Mouse (Mus musculus) midbrain, embryonic 15.5 days (tissue): Measurements from ENCODE around the gene Mgat5. TPM values are rescaled to one million over a fixed set of nuclear protein-coding genes. Genes with fewer than 3 reads are reported as not detected.

Experiments
- ATAC-seq: fragments of 200-750 bp; cut with Nextera tagmentation; replicated peaks from 2 replicates; pipeline ENCODE4 v1.8.0; 2017; ENCODE audit warnings: moderate TSS enrichment
- H3K27ac ChIP-seq: fragments of 300-500 bp; sonication (generic); 2 replicates; pipeline ENCODE4 v1.5.1; 2015; ENCODE audit warnings: mild to moderate bottlenecking, inconsistent platforms
- H3K27me3 ChIP-seq: fragments of 300-500 bp; sonication (generic); replicated peaks from 2 replicates; pipeline ENCODE4 v1.6.1; 2015; ENCODE audit warnings: inconsistent platforms
- H3K36me3 ChIP-seq: fragments of 300-500 bp; sonication (generic); replicated peaks from 2 replicates; pipeline ENCODE4 v1.6.1; 2015; ENCODE audit warnings: inconsistent platforms
- H3K4me1 ChIP-seq: fragments of 300-500 bp; sonication (generic); 2 replicates; pipeline ENCODE4 v1.6.1; 2015; ENCODE audit warnings: inconsistent platforms
- H3K4me2 ChIP-seq: fragments of 300-500 bp; sonication (generic); 2 replicates; pipeline ENCODE4 v1.6.1; 2015; ENCODE audit warnings: inconsistent platforms, mild to moderate bottlenecking, moderate library complexity
- H3K4me3 ChIP-seq: fragments of 300-500 bp; sonication (generic); 2 replicates; pipeline ENCODE4 v1.5.1; 2015; ENCODE audit warnings: mild to moderate bottlenecking, inconsistent platforms
- H3K9ac ChIP-seq: fragments of 300-500 bp; sonication (generic); 2 replicates; pipeline ENCODE4 v1.6.1; 2015; ENCODE audit warnings: mild to moderate bottlenecking, inconsistent platforms
- H3K9me3 ChIP-seq: fragments of 300-500 bp; sonication (generic); 2 replicates; pipeline ENCODE4 v1.6.1; 2016; ENCODE audit warnings: inconsistent platforms
- WGBS: fragments of 180-500 bp; shearing (Covaris S2); methylation state at CpG from one replicate; pipeline ENCODE4 v1.1.7; 2015; ENCODE audit warnings: mixed read lengths; 5-methylcytosine and 5-hydroxymethylcytosine counted together
- polyA plus RNA-seq: library from polyadenylated mRNA; unstranded; fragments of >200 nt; fragmentation: Nextera tagmentation; extraction: Ambion mirVana; gene quantifications from 2 replicates; pipeline ENCODE4 v1.2.1, GENCODE M21; 2015

Mgat5 gene
- polyA plus RNA-seq, result 15.0 and 17.0 TPM in 2 replicates

DNA sequence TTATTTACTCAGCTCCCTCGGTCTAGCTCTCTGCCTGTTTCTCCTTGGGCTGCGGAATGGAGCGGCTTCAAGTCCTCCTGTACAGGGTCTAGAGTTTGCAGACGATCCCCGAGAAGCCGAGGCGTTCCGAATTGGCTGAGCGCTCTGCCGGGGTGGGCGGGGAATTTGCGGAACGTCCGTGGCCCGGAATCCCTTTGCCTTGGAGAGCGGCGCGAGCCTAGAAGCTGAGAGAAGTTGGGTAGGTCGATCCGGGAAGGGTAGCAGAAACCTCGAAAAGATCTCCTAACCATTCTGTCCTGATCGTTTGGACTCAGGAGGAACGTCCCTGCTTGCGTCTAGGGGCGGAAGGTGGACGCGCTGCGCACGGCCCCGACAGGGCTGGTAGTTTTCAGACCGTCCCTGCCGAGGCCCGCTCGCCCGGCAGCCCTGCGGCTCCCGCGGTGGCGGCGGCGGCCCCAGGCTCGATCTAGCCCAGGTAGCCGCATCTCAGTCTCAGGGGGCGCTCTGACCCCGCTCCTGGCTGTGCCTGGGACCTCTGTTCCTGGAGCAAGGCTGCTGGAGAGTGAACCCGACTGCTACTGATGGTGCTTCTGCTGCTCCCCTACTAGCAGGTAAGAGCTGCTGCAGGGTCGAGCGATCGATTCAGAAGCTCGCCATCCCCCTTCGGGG is at the start of gene Mgat5:
Gene Mgat5, plus strand, starts transcription at position 199 of the 669 bp plus-strand sequence.
- ATAC-seq, result peak; percentile 93

GRCm38 (mm10) chr1:127160118-127160760 is 44.6 kb upstream of the Mgat5 start:
- H3K4me3 ChIP-seq, result no peak overlapping the region
- no peak overlapping the region for H3K27ac ChIP-seq
- H3K9me3 ChIP-seq, result no peaks in the 10 kb centered on the region
- ATAC-seq, result no peak
- no peaks in the 10 kb centered on the region for H3K36me3 ChIP-seq
- 68% methylated on average over 5 of the region's 5 CpGs for WGBS
- no peaks in the 10 kb centered on the region for H3K4me1 ChIP-seq
- no peaks in the 10 kb centered on the region for H3K27me3 ChIP-seq
- no peak overlapping the region for H3K9ac ChIP-seq
- H3K4me2 ChIP-seq, result no peak overlapping the region

More for the DNA sequence above, at the start of gene Mgat5:
- under 1% methylated on average over 51 of the region's 51 CpGs for WGBS
- Histone ChIP-seq H3K36me3 (no peaks in the 10 kb centered on the region), H3K27me3 (no peaks in the 10 kb centered on the region), H3K4me1 (peaks cover 21% of the 10 kb centered on the region), H3K9me3 (no peaks in the 10 kb centered on the region), H3K9ac (peak within 1 kb of the TSS; percentile 62), H3K27ac (peak within 1 kb of the TSS; percentile 92), H3K4me3 (peak within 1 kb of the TSS; percentile 69), H3K4me2 (peak within 1 kb of the TSS; percentile 79)

- no peak for ATAC-seq
- H3K4me2 ChIP-seq, result no peak overlapping the region
- 79% methylated on average over 4 of the region's 4 CpGs for WGBS
Measured at GRCm38 (mm10) chr1:127164589-127165160, 40.1 kb upstream of the Mgat5 start.

DNA sequence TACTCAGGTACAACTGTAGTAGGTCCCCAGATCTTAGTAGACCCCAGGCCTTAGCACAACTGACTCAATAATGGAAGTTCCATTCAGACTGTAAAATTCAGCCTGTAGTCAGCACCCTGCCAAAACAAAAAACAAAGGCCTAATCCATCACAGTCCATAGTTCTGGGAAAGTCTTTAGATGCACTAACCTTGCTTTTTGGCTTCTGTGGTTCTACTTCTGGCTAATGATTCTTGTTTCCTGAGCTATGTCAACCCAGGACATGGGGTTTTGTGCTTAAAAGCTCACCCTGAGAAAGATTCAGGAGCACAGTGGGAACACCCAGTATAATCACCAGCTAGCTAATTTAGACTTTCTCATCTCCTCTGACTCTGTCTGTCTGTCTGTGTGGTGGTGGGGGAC is 38.3 kb upstream of the Mgat5 start:
- Histone ChIP-seq H3K27me3 (no peaks in the 10 kb centered on the region), H3K36me3 (no peaks in the 10 kb centered on the region), H3K27ac (no peak overlapping the region)

More at GRCm38 (mm10) chr1:127164589-127165160, 40.1 kb upstream of the Mgat5 start:
- H3K36me3 ChIP-seq, result no peaks in the 10 kb centered on the region
- H3K27ac ChIP-seq, result no peak overlapping the region
- H3K4me3 ChIP-seq, result no peak overlapping the region
- H3K9me3 ChIP-seq, result no peaks in the 10 kb centered on the region
- no peaks in the 10 kb centered on the region for H3K4me1 ChIP-seq
- H3K27me3 ChIP-seq, result no peaks in the 10 kb centered on the region
- H3K9ac ChIP-seq, result no peak overlapping the region

GRCm38 (mm10) chr1:127167586-127167985 is 37.2 kb upstream of the Mgat5 start:
- Histone ChIP-seq H3K36me3 (no peaks in the 10 kb centered on the region), H3K4me2 (no peak overlapping the region), H3K27ac (no peak overlapping the region), H3K9me3 (no peaks in the 10 kb centered on the region), H3K9ac (no peak overlapping the region), H3K27me3 (no peaks in the 10 kb centered on the region), H3K4me1 (no peaks in the 10 kb centered on the region), H3K4me3 (no peak overlapping the region)
- ATAC-seq, result no peak
- WGBS, result 53% methylated on average over 1 of the region's 1 CpGs

More for the DNA sequence above, 38.3 kb upstream of the Mgat5 start:
- Histone ChIP-seq H3K4me1 (no peaks in the 10 kb centered on the region), H3K9ac (no peak overlapping the region), H3K9me3 (no peaks in the 10 kb centered on the region), H3K4me3 (no peak overlapping the region), H3K4me2 (no peak overlapping the region)
- no peak for ATAC-seq

GRCm38 (mm10) chr1:127168205-127168604 is 36.6 kb upstream of the Mgat5 start:
- H3K27ac ChIP-seq, result no peak overlapping the region
- 33% methylated on average over 8 of the region's 8 CpGs for WGBS
- no peaks in the 10 kb centered on the region for H3K27me3 ChIP-seq
- no peaks in the 10 kb centered on the region for H3K9me3 ChIP-seq
- no peak overlapping the region for H3K9ac ChIP-seq
- ATAC-seq, result no peak
- H3K4me1 ChIP-seq, result no peaks in the 10 kb centered on the region
- no peak overlapping the region for H3K4me2 ChIP-seq
- H3K4me3 ChIP-seq, result no peak overlapping the region
- H3K36me3 ChIP-seq, result no peaks in the 10 kb centered on the region

GRCm38 (mm10) chr1:127169516-127169915 is 35.3 kb upstream of the Mgat5 start:
- H3K4me3 ChIP-seq, result no peak overlapping the region
- H3K36me3 ChIP-seq, result no peaks in the 10 kb centered on the region
- H3K27ac ChIP-seq, result no peak overlapping the region
- no peak overlapping the region for H3K4me2 ChIP-seq
- H3K9me3 ChIP-seq, result no peaks in the 10 kb centered on the region
- no peaks in the 10 kb centered on the region for H3K4me1 ChIP-seq
- 87% methylated on average over 8 of the region's 8 CpGs for WGBS
- no peaks in the 10 kb centered on the region for H3K27me3 ChIP-seq
- no peak overlapping the region for H3K9ac ChIP-seq
- ATAC-seq, result no peak

GRCm38 (mm10) chr1:127171361-127171760 is 33.5 kb upstream of the Mgat5 start:
- H3K9ac ChIP-seq, result no peak overlapping the region
- H3K4me2 ChIP-seq, result no peak overlapping the region
- no peak for ATAC-seq
- H3K4me3 ChIP-seq, result no peak overlapping the region
- no peaks in the 10 kb centered on the region for H3K27me3 ChIP-seq
- no peak overlapping the region for H3K27ac ChIP-seq
- no peaks in the 10 kb centered on the region for H3K4me1 ChIP-seq
- WGBS, result 83% methylated on average over 7 of the region's 7 CpGs
- no peaks in the 10 kb centered on the region for H3K9me3 ChIP-seq
- H3K36me3 ChIP-seq, result no peaks in the 10 kb centered on the region

GRCm38 (mm10) chr1:127173448-127173847 is 31.4 kb upstream of the Mgat5 start:
- Histone ChIP-seq H3K27ac (no peak overlapping the region), H3K27me3 (no peaks in the 10 kb centered on the region), H3K4me3 (no peak overlapping the region), H3K36me3 (no peaks in the 10 kb centered on the region), H3K9me3 (no peaks in the 10 kb centered on the region), H3K4me2 (no peak overlapping the region), H3K4me1 (no peaks in the 10 kb centered on the region), H3K9ac (no peak overlapping the region)
- WGBS, result 80% methylated on average over 3 of the region's 3 CpGs
- ATAC-seq, result no peak

GRCm38 (mm10) chr1:127192396-127192795 is 12.4 kb upstream of the Mgat5 start:
- H3K27ac ChIP-seq, result no peak overlapping the region
- no peaks in the 10 kb centered on the region for H3K9me3 ChIP-seq
- no peak overlapping the region for H3K9ac ChIP-seq
- no peaks in the 10 kb centered on the region for H3K4me1 ChIP-seq
- no peak overlapping the region for H3K4me2 ChIP-seq
- no peaks in the 10 kb centered on the region for H3K27me3 ChIP-seq
- no peaks in the 10 kb centered on the region for H3K36me3 ChIP-seq
- WGBS, result 83% methylated on average over 6 of the region's 6 CpGs
- ATAC-seq, result no peak
- no peak overlapping the region for H3K4me3 ChIP-seq

GRCm38 (mm10) chr1:127199186-127199585 is 5.6 kb upstream of the Mgat5 start:
- Histone ChIP-seq H3K4me1 (0 out of 2 replicates have a peak, but pooled peaks cover 3% of the 10 kb centered on the region), H3K36me3 (no peaks in the 10 kb centered on the region), H3K4me3 (no peak overlapping the region), H3K27me3 (no peaks in the 10 kb centered on the region), H3K27ac (no peak overlapping the region), H3K4me2 (no peak overlapping the region), H3K9ac (no peak overlapping the region), H3K9me3 (no peaks in the 10 kb centered on the region)
- ATAC-seq, result no peak
- 91% methylated on average over 2 of the region's 2 CpGs for WGBS

DNA sequence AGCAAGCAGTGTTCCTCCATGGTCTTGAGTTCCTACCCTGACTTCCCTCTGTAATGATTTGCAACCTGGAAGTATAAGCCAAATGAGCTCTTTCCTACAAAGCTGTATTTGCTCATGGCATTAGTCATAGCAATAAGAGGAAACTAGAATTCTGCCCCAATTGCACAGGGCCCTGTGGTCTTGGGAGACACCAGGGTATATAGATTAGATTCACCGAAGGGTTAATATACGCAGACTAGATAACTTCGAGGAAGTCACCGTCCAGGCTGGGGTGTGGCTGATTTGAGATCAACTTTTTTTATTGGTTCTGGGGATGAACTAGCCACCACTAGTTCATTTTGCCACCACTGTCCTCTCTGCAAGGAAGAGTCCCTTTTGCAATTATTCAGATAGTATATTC is 2.5 kb upstream of the Mgat5 start:
- ATAC-seq, result no peak
- Histone ChIP-seq H3K9me3 (no peaks in the 10 kb centered on the region), H3K4me3 (no peak overlapping the region), H3K36me3 (no peaks in the 10 kb centered on the region), H3K27me3 (no peaks in the 10 kb centered on the region), H3K27ac (no peak overlapping the region), H3K4me1 (peaks cover 11% of the 10 kb centered on the region), H3K4me2 (no peak overlapping the region), H3K9ac (no peak overlapping the region)
- WGBS, result 79% methylated on average over 4 of the region's 4 CpGs
